Mouse (Mus musculus) hindbrain, embryonic 14.5 days (tissue): Measurements from ENCODE around the gene Snx10. TPM values are rescaled to one million over a fixed set of nuclear protein-coding genes. Genes with fewer than 3 reads are reported as not detected.

Experiments used
- ATAC-seq: fragments of 200-750 bp; cut with Nextera tagmentation; 2 replicates; pipeline ENCODE4 v1.8.0; 2017; ENCODE audit warnings: moderate number of reproducible peaks, mild to moderate bottlenecking, moderate TSS enrichment, moderate library complexity; ENCODE audit not compliant: low FRiP score
- DNase-seq: peaks from one replicate; pipeline ENCODE4 v3.0.0-alpha.2; 2015; ENCODE audit warnings: low spot score
- H3K27ac ChIP-seq: fragments of 300-500 bp; sonication (generic); 2 replicates; pipeline ENCODE4 v1.5.1; 2014; ENCODE audit warnings: mild to moderate bottlenecking, moderate library complexity
- H3K27me3 ChIP-seq: fragments of 300-500 bp; sonication (generic); 2 replicates; pipeline ENCODE4 v1.6.1; 2014; ENCODE audit warnings: mild to moderate bottlenecking, low read length, mixed read lengths; ENCODE audit not compliant: control insufficient read depth, insufficient read depth
- H3K36me3 ChIP-seq: fragments of 300-500 bp; sonication (generic); replicated peaks from 2 replicates; pipeline ENCODE4 v1.6.1; 2014; ENCODE audit not compliant: control insufficient read depth, insufficient read depth
- H3K4me1 ChIP-seq: fragments of 300-500 bp; sonication (generic); replicated peaks from 2 replicates; pipeline ENCODE4 v1.6.1; 2014; ENCODE audit warnings: antibody characterized with exemption, low read length, mixed read lengths; ENCODE audit not compliant: control insufficient read depth, insufficient read depth
- H3K4me2 ChIP-seq: fragments of 300-500 bp; sonication (generic); replicated peaks from 2 replicates; pipeline ENCODE4 v1.6.1; 2014; ENCODE audit warnings: mild to moderate bottlenecking, moderate library complexity
- H3K4me3 ChIP-seq: fragments of 300-500 bp; sonication (generic); replicated peaks from 2 replicates; pipeline ENCODE4 v1.5.1; 2014; ENCODE audit warnings: mild to moderate bottlenecking, low read length
- H3K9ac ChIP-seq: fragments of 300-500 bp; sonication (generic); 2 replicates; pipeline ENCODE4 v1.6.1; 2014
- H3K9me3 ChIP-seq: fragments of 300-500 bp; sonication (generic); 2 replicates; pipeline ENCODE4 v1.6.1; 2016; ENCODE audit warnings: low read length; ENCODE audit not compliant: control insufficient read depth
- WGBS: fragments of 180-500 bp; shearing (Covaris S2); extraction: QIAGEN DNeasy Blood & Tissue Kit; methylation state at CpG from one replicate; pipeline ENCODE4 v1.1.7; 2014; 5-methylcytosine and 5-hydroxymethylcytosine counted together
- polyA plus RNA-seq: library from polyadenylated mRNA; unstranded; fragments of >200 nt; fragmentation: Nextera tagmentation; extraction: Ambion mirVana; gene quantifications from 2 replicates; pipeline ENCODE4 v1.2.1, GENCODE M21; 2014

Snx10 gene
- polyA plus RNA-seq, 1 experiment from 2014 or later = 60.3 TPM

- DNase-seq = no peak
- Histone ChIP-seq H3K27me3 (no peaks in the 10 kb centered on the region), H3K4me3 (no peak overlapping the region), H3K36me3 (no peaks in the 10 kb centered on the region), H3K9me3 (no peaks in the 10 kb centered on the region), H3K4me1 (peaks cover 20% of the 10 kb centered on the region), H3K27ac (peak overlapping the region; percentile 56), H3K9ac (no peak overlapping the region), H3K4me2 (no peak overlapping the region)
- peak; percentile 46; the same call in 1 of the 2 replicates for ATAC-seq
- 18% methylated on average over 7 of the region's 7 CpGs for WGBS
Measured at GRCm38 (mm10) chr6:51606803-51607202, 83.1 kb downstream of the Snx10 start.

DNA sequence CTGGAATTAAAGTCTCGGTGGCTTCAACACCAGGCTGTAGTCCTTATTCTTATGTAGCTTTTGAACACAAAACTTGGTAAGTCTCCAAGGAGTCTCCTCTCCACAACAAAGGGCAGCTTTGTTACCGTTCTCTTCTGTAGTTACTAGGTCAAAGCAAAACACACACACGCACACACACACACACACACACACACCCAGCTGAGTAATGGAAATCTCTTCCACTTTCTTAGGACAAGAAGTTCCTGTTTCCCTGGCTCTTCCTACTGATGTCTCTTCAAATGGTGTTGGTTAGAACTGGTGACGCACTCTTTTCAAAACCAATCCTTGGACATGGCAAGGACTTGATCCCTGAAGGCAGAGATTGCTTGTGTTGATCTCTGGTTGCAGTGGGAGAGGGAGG lies 87.9 kb downstream of the Snx10 start:
- H3K9me3 ChIP-seq = no peaks in the 10 kb centered on the region
- H3K27ac ChIP-seq = peak overlapping the region; percentile 95
- WGBS = 76% methylated on average over 4 of the region's 4 CpGs
- peaks cover 12% of the 10 kb centered on the region for H3K4me1 ChIP-seq
- ATAC-seq (no peak), DNase-seq (no peak)
- H3K9ac ChIP-seq = no peak overlapping the region
- H3K27me3 ChIP-seq = no peaks in the 10 kb centered on the region
- no peak overlapping the region for H3K4me3 ChIP-seq
- no peak overlapping the region for H3K4me2 ChIP-seq
- no peaks in the 10 kb centered on the region for H3K36me3 ChIP-seq

- H3K9ac ChIP-seq = peak overlapping the region; percentile 82
- peak overlapping the region; percentile 95 for H3K27ac ChIP-seq
- H3K4me2 ChIP-seq = peak overlapping the region; percentile 92
- H3K4me3 ChIP-seq = peak overlapping the region; percentile 41
- peak; percentile 88 for ATAC-seq
- H3K4me1 ChIP-seq = peaks cover 8% of the 10 kb centered on the region
- under 1% methylated on average over 54 of the region's 54 CpGs for WGBS
- no peaks in the 10 kb centered on the region for H3K36me3 ChIP-seq
- H3K27me3 ChIP-seq = no peaks in the 10 kb centered on the region
- DNase-seq = peak; percentile 69
- no peaks in the 10 kb centered on the region for H3K9me3 ChIP-seq
Measured at GRCm38 (mm10) chr6:51612371-51613051, 88.8 kb downstream of the Snx10 start.

- Histone ChIP-seq H3K27me3 (no peaks in the 10 kb centered on the region), H3K9ac (no peak overlapping the region), H3K4me3 (no peak overlapping the region), H3K9me3 (no peaks in the 10 kb centered on the region), H3K36me3 (no peaks in the 10 kb centered on the region), H3K4me2 (no peak overlapping the region), H3K27ac (peak overlapping the region; percentile 95), H3K4me1 (peaks cover 8% of the 10 kb centered on the region)
- WGBS = 42% methylated on average over 11 of the region's 11 CpGs
- no peak for ATAC-seq
- DNase-seq = no peak
Measured at GRCm38 (mm10) chr6:51613661-51614060, 90.0 kb downstream of the Snx10 start.

DNA sequence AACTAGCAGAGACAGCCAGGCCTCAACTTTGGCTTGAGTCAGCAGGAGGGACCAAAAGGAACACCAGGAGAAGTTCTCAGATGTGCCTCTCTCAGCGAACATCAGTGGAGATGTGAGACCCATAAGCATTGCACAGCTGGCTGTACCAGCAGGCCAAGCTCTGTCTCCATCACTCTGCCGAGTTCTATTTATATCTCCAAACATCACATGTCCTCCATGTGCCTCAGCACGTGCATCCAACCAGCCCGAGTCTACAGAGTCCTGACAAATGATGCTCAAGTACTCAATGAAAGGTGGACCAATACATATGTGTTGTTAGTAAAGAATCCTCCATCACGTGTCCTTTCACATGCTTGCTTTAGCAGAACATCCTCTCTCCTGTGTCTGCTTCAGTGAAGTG lies 103.1 kb downstream of the Snx10 start:
- H3K4me1 ChIP-seq = no peaks in the 10 kb centered on the region
- H3K27me3 ChIP-seq = no peaks in the 10 kb centered on the region
- H3K27ac ChIP-seq = no peak overlapping the region
- no peak overlapping the region for H3K4me2 ChIP-seq
- no peak overlapping the region for H3K4me3 ChIP-seq
- H3K36me3 ChIP-seq = no peaks in the 10 kb centered on the region
- 94% methylated on average over 5 of the region's 5 CpGs for WGBS
- DNase-seq = no peak
- no peak for ATAC-seq
- H3K9me3 ChIP-seq = no peaks in the 10 kb centered on the region
- H3K9ac ChIP-seq = no peak overlapping the region

DNA sequence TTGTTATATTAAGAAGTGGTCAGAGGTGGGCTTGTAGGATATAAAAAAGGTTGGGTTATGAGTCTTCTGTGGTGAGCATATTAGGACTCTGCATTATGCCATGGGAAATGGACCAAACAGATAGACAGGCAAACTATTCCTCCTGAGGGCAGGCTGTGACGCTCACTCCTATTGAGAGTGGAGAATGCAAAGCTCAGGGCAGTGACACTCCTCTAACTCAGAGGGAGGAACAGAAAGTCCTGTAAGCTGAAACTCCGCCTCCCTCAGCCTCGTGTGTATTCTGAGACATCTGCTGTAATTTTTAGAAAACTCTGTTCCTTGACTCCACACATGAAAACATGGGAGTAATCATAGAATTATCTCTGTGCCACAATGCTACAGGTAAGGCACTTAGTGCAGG lies 106.0 kb downstream of the Snx10 start:
- H3K36me3 ChIP-seq = no peaks in the 10 kb centered on the region
- H3K27ac ChIP-seq = no peak overlapping the region
- H3K9ac ChIP-seq = no peak overlapping the region
- no peaks in the 10 kb centered on the region for H3K27me3 ChIP-seq
- H3K4me1 ChIP-seq = 0 out of 2 replicates have a peak, but pooled peaks cover 3% of the 10 kb centered on the region
- DNase-seq (no peak), ATAC-seq (no peak)
- H3K4me3 ChIP-seq = no peak overlapping the region
- H3K9me3 ChIP-seq = no peaks in the 10 kb centered on the region
- H3K4me2 ChIP-seq = no peak overlapping the region
- WGBS = 62% methylated on average over 3 of the region's 3 CpGs

- Histone ChIP-seq H3K4me3 (no peak overlapping the region), H3K4me1 (peaks cover 4% of the 10 kb centered on the region; the same call in 1 of the 2 replicates), H3K27me3 (no peaks in the 10 kb centered on the region), H3K9ac (no peak overlapping the region), H3K27ac (no peak overlapping the region), H3K4me2 (no peak overlapping the region), H3K36me3 (no peaks in the 10 kb centered on the region), H3K9me3 (no peaks in the 10 kb centered on the region)
- WGBS = 76% methylated on average over 2 of the region's 2 CpGs
- no peak for ATAC-seq
- DNase-seq = no peak
Measured at GRCm38 (mm10) chr6:51630184-51630583, 106.5 kb downstream of the Snx10 start.

- H3K9ac ChIP-seq = no peak overlapping the region
- no peak for DNase-seq
- no peak for ATAC-seq
- H3K36me3 ChIP-seq = no peaks in the 10 kb centered on the region
- no peaks in the 10 kb centered on the region for H3K27me3 ChIP-seq
- no peak overlapping the region for H3K4me2 ChIP-seq
- 76% methylated on average over 4 of the region's 4 CpGs for WGBS
- peaks cover 16% of the 10 kb centered on the region; the same call in 1 of the 2 replicates for H3K4me1 ChIP-seq
- 0 out of 2 replicates have a peak overlapping the region, but pooled peaks have one; percentile 22 for H3K27ac ChIP-seq
- no peaks in the 10 kb centered on the region for H3K9me3 ChIP-seq
- no peak overlapping the region for H3K4me3 ChIP-seq
Measured at GRCm38 (mm10) chr6:51632928-51633662, 109.4 kb downstream of the Snx10 start.

DNA sequence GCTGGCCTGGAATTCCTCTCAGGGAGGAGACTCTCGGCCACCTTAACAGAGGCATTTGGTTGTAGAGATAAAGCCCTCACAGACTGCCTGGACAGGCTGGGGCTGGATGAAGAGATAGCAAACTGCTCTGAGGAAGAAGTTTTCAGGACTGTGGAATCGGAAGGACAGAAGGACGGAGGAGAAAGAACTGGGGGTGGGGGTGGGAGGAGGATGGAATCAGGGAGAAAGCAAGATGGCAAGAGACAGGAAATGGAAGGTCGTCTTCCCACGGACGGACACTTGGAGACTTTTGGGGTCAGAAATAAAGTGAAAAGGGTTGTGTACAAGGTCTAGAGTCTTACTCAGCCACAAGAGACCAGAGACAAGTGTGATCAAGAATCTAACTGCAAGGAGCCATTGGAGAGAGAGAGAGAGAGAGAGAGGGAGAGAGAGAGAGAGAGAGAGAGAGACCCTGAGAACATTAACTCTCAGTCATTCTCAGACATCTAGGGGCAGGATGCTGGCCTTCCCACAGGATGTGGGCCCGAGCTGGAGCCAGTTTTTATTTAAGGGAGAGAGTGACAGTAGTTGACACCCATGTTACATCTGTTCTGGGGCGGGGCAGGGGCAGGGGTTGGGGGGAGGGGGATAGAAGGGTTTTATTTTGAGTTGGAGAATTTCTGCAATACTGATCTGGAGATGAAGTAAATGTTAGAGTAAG lies 110.1 kb downstream of the Snx10 start:
- Histone ChIP-seq H3K9ac (no peak overlapping the region), H3K9me3 (no peaks in the 10 kb centered on the region), H3K4me1 (peaks cover 16% of the 10 kb centered on the region; the same call in 1 of the 2 replicates), H3K27me3 (no peaks in the 10 kb centered on the region), H3K36me3 (no peaks in the 10 kb centered on the region), H3K27ac (no peak overlapping the region), H3K4me2 (no peak overlapping the region), H3K4me3 (no peak overlapping the region)
- ATAC-seq = no peak
- WGBS = 66% methylated on average over 8 of the region's 8 CpGs
- no peak for DNase-seq
